Mouse (Mus musculus): ENCODE measurements around the gene Atp1b1.

- TF ChIP-seq TAL1 (IDR thresholded peaks at IDR 0.05; ENCODE audit: low read length): no peak
- TF ChIP-seq GATA1 (IDR thresholded peaks at IDR 0.05; ENCODE audit: low read length): no peak
Observed at GRCm38 (mm10) chr1:164408655-164409054, 49.5 kb downstream of the Atp1b1 start.
